Mouse (Mus musculus) G1E-ER4 (cell line): ENCODE data around the gene Myod1. TPM values are rescaled to one million over a fixed set of nuclear protein-coding genes. Genes with fewer than 3 reads are reported as not detected.

Experiments
- GATA1 ChIP-seq: IDR thresholded peaks from one replicate; pipeline ENCODE4 v1.8.0; 2012; ENCODE audit warnings: low read length, inconsistent platforms
- polyA plus RNA-seq: library from polyadenylated mRNA; stranded (reverse); fragments of >175 nt; gene quantifications from 2 replicates; pipeline ENCODE4 v1.2.3, GENCODE M21; 2012

The Myod1 gene
- polyA plus RNA-seq, 1 experiment = not detected

GRCm38 (mm10) chr7:46378123-46378522 is 1.8 kb downstream of the Myod1 start:
- no peak for TF ChIP-seq GATA1

GRCm38 (mm10) chr7:46378983-46379382 is 2.7 kb downstream of the Myod1 start:
- TF ChIP-seq GATA1 = no peak

GRCm38 (mm10) chr7:46380625-46381024 is 4.4 kb downstream of the Myod1 start:
- TF ChIP-seq GATA1 = no peak

- no peak for TF ChIP-seq GATA1
Measured at GRCm38 (mm10) chr7:46387430-46387829, 11.2 kb downstream of the Myod1 start.

GRCm38 (mm10) chr7:46389456-46390085 is 13.3 kb downstream of the Myod1 start:
- no peak for TF ChIP-seq GATA1

- TF ChIP-seq GATA1 = no peak
Measured at GRCm38 (mm10) chr7:46390226-46390625, 14.0 kb downstream of the Myod1 start.

- no peak for TF ChIP-seq GATA1
Measured at GRCm38 (mm10) chr7:46391701-46392100, 15.4 kb downstream of the Myod1 start.

GRCm38 (mm10) chr7:46393116-46393515 is 16.8 kb downstream of the Myod1 start:
- TF ChIP-seq GATA1 = no peak

- no peak for TF ChIP-seq GATA1
Measured at GRCm38 (mm10) chr7:46393718-46394511, 17.6 kb downstream of the Myod1 start.

- no peak for TF ChIP-seq GATA1
Measured at GRCm38 (mm10) chr7:46394933-46395332, 18.7 kb downstream of the Myod1 start.

- no peak for TF ChIP-seq GATA1
Measured at GRCm38 (mm10) chr7:46395571-46395970, 19.3 kb downstream of the Myod1 start.

- no peak for TF ChIP-seq GATA1
Measured at GRCm38 (mm10) chr7:46396231-46396927, 20.1 kb downstream of the Myod1 start, which contains the start of gene Kcnc1. Gene Kcnc1 (plus strand): TSS chr7:46396497.

- no peak for TF ChIP-seq GATA1
Measured at GRCm38 (mm10) chr7:46396928-46397731, 20.9 kb downstream of the Myod1 start.

GRCm38 (mm10) chr7:46397732-46398333 is 21.6 kb downstream of the Myod1 start:
- no peak for TF ChIP-seq GATA1

- TF ChIP-seq GATA1 = no peak
Measured at GRCm38 (mm10) chr7:46398612-46399011, 22.3 kb downstream of the Myod1 start.
